Mouse (Mus musculus): ENCODE results near the gene Tpo.

Gene Tpo

DNA sequence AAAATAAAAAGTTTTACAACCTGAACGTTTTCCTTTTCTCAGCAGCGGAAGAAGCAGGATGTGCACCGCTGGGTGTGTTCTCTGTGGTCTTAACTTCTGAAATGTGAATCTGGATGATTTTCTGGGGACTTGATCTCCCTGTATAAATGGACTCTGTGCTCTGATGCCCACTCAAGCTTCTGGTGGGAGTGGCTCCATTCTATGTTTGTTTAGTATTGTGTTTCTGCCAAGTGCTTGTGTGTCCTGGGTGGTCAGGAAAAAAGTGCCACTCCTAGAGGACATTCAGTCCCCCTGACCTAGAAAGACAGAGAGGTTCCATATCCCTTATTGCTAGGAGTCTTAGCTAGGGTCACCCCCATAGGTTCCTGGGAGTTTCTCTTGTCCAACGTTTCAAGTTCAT lies at the start of gene Tpo:
Gene Tpo, minus strand, starts transcription at position 101 of the 400 bp plus-strand sequence.
- no peak for DNase-seq (ENCODE audit: low read depth, low spot score)

DNA sequence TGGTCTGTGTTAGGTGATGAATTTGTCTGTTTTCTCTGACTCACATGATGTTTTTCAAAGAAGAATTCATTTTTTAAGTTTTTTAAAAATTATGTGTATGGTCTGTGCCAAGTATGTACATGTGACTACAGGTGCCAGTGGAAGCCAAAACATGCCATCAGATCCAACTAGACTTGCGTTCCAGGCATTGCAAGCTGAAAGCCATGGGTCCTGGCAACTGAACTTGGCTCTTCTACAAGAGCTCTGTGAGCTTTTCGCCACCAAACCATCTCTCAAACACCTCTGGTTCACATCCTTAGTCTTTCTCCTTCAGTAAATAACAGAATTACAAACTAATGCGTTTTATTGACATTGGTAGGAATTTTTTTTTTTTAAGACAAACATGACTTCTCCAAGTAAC lies 49.3 kb upstream of the Tpo start:
- no peak for DNase-seq (ENCODE audit: low read depth, low spot score)

DNA sequence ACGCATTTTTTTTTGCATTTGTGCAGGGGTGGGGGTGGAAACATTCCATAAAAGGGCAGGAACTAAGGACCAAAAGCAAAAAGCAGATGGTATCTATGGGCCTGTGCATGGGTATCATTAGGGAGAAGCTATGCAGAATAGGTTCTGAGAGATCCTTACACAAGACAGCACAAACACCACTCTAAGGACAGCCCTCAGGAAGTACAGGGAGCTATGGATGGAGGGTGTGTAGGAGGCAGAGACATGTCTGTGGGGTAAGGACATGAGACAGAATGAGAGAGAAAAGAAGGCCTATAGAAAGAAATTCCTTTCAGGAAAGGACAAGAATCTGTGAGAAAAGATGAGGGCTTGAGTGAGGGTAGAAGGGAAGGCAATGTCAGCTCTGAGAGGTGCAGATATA lies 47.2 kb upstream of the Tpo start:
- DNase-seq (ENCODE audit: low read depth, low spot score): no peak

DNA sequence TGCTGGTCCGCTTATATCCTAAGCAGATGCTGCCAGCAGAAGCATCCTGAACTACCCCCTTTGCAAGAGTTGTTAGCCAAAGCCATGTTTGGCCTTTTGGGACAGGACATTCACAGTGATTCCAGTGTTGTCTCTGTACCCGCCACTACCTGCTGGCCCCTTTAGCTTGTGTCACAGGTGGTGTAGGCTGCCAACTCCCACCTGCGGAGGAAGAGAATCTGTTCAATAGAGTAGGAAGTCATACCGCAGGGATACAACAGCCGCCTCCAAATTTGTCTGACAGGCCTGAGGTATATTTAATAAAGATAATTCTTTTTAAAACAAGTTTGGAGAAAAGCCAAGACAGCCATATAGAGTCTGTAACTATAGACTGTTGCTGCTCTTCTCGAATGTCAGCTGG lies 45.5 kb upstream of the Tpo start:
- no peak for DNase-seq (ENCODE audit: low read depth, low spot score)

DNA sequence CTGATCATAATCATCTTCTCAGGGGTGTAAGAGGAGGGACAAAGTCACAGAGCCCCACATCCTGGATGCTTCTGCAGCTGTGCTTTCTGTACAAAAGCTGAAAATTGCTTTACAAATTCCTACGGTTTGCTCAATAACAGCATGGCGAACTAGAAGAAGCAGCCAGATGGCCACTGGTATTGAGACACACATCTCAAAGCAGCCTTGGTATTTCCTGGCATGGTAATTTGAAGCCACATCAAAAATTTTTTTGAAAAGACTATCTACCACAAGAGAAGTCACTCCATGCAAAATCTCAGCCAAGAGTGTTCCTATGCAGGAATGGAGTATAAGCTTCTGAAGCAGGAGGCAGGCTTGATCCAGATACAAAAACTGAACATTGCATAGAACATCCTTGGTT lies 45.1 kb upstream of the Tpo start:
- no peak for DNase-seq (ENCODE audit: low read depth, low spot score)

DNA sequence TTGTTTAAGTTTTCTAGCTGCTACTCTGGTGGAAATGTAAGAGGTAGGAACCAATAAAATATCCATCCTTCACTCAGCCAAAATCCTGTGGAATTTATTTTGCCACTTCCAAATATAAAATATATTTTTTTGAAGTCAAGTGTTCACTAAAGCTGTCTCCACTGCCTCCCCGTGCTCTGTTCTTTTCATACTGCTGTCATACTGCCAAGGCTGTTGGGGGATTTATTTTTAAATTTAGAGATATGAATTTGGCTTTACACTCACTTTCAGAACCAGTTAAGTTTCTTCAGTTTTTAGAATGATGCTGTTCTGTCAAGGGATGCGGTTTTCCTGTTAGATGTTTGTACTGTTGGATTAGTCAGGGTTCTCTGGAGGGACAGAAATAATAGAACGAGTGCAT lies 36.1 kb upstream of the Tpo start:
- no peak for DNase-seq (ENCODE audit: low read depth, low spot score)

DNA sequence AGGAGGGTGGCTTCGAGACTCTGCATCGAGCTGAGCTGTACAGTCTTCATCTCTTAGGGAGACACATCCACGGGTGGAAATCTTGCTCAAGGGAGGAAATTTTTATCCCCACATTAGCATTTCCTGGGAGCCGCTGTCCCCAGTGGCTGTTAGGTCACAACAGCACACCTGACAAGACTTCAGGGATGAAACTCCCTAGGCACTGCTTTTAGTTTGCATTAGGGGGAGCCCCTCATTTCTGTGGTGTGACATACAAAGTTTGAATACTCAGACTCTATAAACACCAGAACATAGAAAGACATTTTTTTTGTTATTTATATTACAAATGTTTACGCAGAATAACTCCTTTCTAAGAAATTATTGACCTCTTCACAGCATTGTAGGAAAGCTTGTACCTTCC lies 32.1 kb upstream of the Tpo start:
- DNase-seq (ENCODE audit: low read depth, low spot score): no peak

DNA sequence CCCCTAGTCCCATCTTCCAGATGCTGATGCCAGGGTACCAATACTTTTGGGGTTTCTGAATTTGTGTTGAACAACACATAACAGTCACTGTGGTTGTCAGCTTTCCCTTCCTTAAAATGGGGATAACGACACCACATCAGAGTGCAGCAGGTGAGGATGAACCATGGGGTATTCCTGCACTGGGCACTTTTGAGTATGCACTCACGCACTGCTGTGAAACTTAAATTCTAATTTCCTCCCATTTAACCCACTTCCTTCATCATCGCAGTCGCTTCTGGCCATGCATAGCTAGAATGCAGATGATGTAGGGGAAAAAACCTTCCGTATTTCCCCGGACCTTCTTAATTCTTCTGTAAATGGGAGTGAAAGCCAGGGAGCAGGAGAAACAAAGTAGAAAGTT lies 31.6 kb upstream of the Tpo start:
- DNase-seq (ENCODE audit: low read depth, low spot score): no peak

DNA sequence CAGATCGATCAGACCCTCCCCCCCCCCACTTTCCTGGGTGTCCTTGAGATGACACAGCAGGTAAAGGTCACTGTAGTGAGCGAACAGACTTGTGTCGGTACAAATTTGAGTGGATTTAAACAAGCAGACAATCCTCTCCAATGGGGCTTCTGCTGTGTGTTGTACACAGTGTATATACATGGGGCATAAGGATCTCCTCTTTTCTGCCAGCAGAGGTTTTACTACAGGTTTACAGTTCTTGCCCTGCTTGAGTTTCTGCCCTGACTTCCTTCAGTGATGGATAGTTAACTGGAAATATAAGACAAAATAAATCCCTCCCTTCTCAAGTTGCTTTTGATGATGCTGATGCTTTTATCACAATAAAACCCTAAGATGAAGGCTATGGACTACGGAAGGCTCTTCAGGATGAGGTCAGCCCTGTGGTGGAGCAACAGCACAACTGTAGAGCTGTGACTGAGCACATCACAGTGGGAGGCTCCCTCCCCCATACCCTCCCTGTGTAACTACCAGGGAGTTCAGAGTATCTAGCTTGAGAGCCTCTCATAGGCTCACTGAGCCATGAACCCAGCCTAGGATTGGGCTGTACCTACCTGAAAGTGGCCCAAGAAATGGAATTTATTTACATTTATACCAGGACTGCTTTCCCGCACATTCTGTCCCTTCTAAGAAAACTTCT lies 29.4 kb upstream of the Tpo start:
- no peak for DNase-seq (ENCODE audit: low read depth, low spot score)

DNA sequence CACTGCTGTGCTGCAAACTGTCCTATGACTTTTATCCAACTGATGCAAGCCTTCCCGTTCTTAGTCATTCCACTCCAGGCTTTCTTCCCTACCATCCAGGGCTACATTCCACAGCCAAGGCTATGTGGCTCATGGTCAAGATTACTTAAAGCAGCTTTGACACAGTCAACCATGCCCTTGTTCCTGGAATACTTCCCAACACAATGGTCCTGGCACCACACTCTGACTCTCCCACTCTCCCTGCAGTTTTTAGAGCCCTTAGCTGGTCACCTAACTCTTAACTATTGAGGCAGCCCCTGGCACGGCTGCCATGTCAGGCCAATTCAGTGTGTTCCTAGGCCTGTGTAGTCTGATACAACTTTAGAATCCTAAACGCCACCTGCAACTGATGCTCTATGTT lies 28.1 kb upstream of the Tpo start:
- no peak for DNase-seq (ENCODE audit: low read depth, low spot score)

DNA sequence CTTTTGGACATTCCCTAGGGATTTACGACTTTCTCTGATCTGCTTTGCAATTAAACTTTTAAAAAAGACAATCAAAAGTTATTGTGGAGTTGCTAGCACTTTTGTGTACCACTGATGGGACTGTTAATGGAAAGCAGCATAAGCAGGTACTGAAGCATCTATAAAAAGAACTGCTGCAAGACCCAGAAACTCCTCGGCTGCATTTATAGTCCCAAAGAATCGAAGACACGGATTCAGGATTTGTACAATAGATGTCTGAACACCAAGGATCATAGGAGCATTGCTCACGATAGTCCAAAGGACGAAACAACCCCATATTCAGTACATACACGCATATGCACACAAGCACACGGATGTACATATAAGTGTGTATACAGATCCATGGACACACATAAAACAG lies 27.4 kb upstream of the Tpo start:
- no peak for DNase-seq (ENCODE audit: low read depth, low spot score)

DNA sequence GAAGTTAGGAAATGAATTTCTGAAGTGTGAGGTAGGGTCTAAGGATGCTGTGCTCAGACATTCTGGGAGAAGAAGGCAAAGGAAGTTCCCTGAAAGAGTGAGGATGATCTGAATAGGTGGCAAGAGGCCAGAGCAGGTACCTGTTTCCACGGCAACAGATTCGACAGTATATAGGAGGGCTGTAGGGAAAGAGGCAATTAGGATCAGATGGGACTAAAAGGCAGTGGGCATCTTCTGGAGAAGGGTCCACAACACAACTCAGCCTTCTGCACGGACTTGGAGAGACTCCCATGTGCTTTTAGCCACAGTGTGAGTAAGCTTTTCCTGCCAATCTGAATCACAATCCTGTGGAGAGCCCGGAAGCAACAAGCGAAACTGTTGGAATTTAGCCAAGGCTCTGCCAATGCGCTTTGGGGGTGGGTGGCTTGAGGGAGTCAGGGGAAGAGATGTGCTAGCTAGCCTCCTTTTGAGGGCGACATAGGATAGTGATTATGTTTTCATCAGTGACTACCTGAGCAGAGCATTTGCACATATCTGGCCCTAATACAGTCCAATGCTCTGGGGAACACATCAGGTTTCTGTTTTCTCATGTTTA lies 21.8 kb upstream of the Tpo start:
- DNase-seq (ENCODE audit: low read depth, low spot score): no peak

DNA sequence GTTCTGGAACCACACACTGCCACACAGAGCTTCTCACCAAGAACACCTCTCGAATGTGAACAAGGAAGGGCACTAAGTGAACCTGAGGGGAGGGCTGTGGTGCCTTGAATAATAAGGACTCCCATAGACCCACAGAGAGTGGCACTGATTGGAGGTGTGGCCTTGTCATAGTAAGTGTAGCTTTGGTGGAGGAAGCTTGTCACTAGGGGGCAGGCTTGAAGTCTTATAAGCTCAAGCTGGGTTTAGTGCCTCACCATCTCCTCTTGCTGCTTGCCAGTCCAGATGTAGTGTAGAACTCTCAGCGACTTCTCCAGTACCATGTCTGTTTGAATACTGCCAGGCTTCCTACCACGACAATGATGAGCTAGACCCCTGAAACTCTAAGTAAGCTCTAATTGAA lies 9.7 kb upstream of the Tpo start:
- DNase-seq (ENCODE audit: low read depth, low spot score): no peak

DNA sequence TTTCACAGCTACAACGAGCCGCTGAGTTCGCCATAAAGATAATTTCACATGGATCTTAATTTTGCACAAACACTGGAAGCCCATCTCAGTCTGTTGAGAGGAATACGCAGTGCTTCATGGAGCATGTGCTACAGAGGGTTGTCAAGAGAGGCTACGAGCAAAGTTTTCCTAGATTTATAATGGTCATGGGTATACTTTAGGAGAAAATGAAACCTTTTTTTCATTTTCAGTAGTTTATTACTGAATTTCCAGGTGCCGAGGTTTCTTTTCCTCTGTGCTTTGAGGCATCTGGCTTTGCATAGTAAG lies 3.1 kb downstream of the Tpo start:
- DNase-seq (ENCODE audit: low read depth, low spot score): no peak

DNA sequence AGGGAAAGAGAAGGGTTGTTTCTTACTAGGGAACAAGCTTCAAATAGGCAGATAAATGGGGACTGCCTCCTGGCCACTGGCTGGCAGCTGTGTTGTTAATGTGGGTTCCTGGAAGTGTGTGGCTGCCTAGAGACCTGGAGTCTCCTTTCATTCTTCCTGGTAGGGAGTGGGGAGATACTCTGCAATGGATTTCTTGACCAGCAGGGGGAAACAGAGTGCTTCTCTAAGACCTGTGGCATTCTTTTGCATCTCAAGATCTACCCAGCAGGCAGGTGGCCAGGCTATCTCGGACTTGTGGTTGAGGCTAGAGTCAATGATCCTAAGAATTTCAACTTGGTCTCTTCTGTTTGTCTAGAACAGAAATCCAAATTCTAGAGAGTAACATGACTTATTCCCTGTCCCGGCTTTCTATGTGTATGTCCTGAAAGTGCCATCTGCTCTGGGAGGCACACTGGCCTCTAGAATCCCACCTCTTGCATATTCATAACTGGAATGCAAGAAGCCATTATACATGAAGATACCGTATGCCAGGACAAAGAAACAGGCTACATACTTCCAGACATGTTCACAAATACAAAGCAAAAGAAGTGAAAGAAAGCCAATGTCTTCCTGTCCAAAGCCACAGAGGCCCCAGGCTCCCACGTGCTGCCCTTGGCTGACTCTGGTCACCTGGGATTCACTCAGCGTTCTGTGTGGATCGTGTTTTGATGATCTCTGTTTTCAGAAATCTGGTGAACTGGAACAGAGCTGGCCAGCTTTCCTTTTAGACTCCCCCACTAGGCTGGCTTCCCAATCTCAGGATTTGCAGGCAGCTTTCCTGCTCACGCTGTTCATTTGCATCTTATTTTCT lies 3.6 kb downstream of the Tpo start:
- DNase-seq (ENCODE audit: low read depth, low spot score): peak; percentile 56

DNA sequence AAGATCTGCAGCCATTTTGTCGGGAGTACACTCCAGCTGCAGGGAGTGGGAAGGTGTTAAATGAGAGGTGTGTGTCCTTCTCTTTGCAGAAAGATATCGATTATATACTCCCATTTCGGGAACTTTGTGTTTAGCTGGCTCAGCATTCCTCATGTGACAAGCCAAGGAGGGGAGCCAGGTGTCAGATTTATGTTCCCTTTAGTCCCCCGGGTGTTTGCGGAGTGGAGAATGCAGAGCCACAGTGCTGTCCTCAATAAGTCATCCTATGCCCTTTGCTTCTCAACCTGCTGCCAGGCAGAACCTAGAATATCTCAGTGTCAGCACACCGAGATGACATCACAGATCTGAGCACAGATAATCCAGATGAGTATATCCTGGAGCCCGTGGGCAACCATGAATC lies 10.1 kb downstream of the Tpo start:
- DNase-seq (ENCODE audit: low read depth, low spot score): no peak

DNA sequence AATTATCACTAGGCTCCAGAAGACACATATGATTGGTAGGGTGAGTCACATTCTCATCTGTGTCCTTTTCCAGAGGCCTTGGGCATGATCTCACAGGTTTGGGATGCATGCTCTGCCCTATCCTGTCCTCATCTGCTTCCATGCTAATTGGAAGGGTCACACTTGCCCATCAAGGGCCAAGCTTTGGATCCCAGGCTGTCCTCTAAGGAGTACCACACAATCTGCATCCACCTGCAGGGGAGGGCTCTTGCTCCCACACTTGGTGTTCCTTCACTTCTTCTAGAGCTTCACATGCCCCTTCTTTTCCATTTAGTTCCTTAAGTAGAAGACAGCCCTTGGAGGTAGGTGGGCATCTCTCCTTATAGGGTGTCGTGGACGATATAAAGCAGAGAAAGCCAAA lies 20.2 kb downstream of the Tpo start:
- no peak for DNase-seq (ENCODE audit: low read depth, low spot score)

DNA sequence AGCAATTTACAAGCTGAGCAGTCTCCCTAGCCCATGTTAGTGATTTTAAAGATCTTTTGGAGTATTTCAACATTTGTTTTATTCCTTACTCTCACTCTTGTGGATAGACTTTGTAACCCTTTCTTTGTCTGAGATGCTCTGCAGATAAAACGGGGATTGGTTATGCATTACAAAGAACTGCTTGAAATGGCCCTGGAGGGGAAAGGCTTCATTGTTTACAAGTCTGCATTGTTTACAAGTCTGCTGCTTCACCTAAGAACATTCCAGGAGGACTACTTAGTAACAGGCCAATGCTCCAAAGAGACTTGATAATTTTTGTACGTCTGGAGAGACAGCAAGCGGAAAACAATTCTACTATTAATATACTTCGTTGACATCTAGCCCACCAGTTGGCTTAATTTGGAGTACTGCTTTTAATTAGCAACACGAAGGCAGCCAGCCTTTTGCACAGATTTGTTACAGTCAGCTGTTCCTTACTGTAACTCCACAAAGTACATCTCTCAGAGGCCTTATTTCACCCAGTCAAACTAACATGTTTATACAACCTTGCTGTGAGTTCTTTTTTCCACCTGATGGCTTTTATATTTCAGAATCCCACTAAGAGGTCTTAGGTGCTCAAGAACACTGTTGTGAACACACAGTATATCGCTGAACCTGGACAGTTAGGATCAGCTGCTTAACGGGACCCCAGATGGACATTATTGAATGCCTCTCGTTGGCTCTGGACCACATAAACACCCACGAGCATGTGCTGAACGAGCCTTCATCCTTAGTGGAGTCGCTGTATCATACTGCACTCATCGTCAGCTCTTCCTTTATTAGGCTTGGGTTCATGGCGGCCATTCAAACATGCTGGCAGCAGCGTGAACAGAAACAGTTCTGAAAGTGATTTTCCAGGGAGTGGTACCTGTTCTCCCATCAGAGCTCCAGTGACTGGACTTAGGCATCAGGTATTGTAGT lies 22.5 kb downstream of the Tpo start:
- no peak for DNase-seq (ENCODE audit: low read depth, low spot score)

DNA sequence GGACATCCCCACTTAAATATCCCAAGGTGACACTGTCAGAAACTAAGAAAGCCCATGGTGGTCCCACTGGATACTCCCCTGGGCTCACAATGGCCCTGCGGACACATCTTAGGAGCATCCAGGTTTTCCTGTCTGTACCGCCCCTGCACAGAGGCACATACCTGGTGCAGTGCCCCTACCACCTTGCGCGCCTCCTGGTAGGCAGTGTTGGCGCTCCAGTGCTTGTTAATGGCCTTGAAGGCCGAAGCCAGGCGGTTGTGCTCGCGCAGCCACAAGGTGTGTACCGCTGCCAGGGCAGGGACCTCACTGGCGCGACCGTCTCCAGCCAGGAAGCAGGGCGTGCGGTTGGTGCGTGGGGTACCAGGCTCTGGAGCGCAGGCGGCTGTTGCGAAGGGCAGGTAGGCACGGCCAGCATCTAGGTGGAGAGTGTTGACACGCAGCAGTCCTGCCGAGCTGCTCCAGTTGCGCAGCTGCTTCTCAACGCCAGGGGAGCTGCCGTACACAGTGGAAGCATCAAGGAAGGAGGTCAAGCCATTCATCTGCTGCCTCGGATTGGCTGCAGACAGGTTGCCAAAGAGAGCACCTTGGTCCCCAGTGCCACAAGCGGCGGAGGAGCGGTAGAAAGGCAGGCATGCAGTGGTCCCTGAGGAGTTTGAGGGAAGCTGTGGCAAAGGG lies 29.4 kb downstream of the Tpo start:
- DNase-seq (ENCODE audit: low read depth, low spot score): no peak

DNA sequence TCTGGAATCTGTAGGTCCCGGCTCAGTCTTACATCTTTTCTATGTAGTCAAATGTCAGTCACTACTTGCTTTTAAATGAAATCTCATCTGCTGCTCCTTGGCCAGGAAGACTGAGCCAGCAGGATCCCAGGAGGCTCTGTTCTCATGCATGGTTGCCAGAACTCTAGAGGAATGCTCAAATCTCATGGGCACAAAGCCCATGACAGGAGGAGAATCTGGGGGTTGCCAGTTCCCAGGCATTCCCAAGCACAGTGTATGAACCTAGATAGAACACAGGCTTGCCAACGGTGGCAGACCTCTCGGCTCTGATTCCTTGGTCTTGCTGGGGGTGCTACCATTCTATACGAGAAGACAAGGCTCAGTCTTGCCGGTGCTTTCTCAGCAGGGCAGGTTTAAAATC lies 40.3 kb downstream of the Tpo start:
- no peak for DNase-seq (ENCODE audit: low read depth, low spot score)

DNA sequence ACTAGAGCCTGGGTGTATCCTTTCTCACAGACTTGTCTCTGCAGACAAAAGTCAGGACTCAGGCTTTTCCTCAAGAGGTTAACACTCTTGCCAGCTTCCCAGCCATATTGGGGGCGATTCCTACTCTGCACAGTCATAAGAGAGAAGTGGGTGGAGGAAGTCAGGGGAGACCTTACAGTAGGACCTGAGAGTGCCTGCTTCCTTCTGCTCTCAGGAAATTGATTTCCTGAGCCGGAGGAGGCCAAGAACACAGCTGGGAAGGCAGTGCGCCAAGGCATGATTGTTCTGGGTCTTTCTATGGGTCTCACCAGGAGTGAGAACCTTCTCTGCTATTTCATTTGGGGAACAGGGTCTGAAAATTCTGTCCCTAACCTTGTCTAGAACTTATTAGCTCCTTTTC lies 48.5 kb downstream of the Tpo start:
- DNase-seq (ENCODE audit: low read depth, low spot score): no peak

DNA sequence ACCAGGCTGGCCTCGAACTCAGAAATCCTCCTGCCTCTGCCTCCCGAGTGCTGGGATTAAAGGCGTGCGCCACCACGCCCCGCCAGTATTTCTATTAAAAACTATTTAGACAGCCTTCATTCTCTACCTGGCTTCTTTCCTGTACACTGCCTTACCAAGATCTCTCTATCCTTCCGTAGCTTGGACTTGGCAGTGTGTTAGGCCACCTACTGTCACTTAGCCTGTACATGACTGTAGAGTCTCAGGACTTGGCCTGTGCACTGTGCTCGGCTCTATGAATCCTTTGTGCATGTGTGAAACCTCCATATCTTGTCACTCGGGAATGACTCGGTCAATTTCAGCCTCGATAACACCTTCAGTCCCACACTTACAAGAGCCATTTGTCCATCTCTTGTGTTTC lies 55.4 kb downstream of the Tpo start:
- no peak for DNase-seq (ENCODE audit: low read depth, low spot score)
